Mouse (Mus musculus): ENCODE data around the gene Aco2.

The Aco2 gene

GRCm38 (mm10) chr15:81920546-81921217 lies 48.6 kb downstream of the Aco2 start:
- DNase-seq (ENCODE audit: low spot score) = no peak

GRCm38 (mm10) chr15:81921255-81921654 lies 49.1 kb downstream of the Aco2 start:
- DNase-seq (ENCODE audit: low spot score) = no peak

GRCm38 (mm10) chr15:81924933-81925332 lies 52.8 kb downstream of the Aco2 start:
- DNase-seq (ENCODE audit: low spot score) = peak; percentile 73

GRCm38 (mm10) chr15:81925760-81926445 lies 53.8 kb downstream of the Aco2 start, which contains the start of gene Polr3h:
TSS of gene Polr3h (minus strand) at chr15:81926240.
- DNase-seq (ENCODE audit: low spot score) = peak; percentile 100

- no peak for DNase-seq (ENCODE audit: low spot score)
Measured at GRCm38 (mm10) chr15:81926446-81926822, 54.3 kb downstream of the Aco2 start.

- DNase-seq (ENCODE audit: low spot score) = no peak
Measured at GRCm38 (mm10) chr15:81927741-81928140, 55.6 kb downstream of the Aco2 start.

- no peak for DNase-seq (ENCODE audit: low spot score)
Measured at GRCm38 (mm10) chr15:81928277-81928676, 56.2 kb downstream of the Aco2 start.

- DNase-seq (ENCODE audit: low spot score) = no peak
Measured at GRCm38 (mm10) chr15:81932951-81933470, 60.9 kb downstream of the Aco2 start.

GRCm38 (mm10) chr15:81933986-81934385 lies 61.9 kb downstream of the Aco2 start:
- DNase-seq (ENCODE audit: low spot score) = no peak

GRCm38 (mm10) chr15:81935869-81936637 lies 63.9 kb downstream of the Aco2 start:
- no peak for DNase-seq (ENCODE audit: low spot score)

GRCm38 (mm10) chr15:81936679-81937078 lies 64.6 kb downstream of the Aco2 start, which contains the start of gene Csdc2:
TSS of gene Csdc2 (plus strand) at chr15:81936759.
- no peak for DNase-seq (ENCODE audit: low spot score)

- no peak for DNase-seq (ENCODE audit: low spot score)
Measured at GRCm38 (mm10) chr15:81937098-81937972, 65.2 kb downstream of the Aco2 start.

GRCm38 (mm10) chr15:81938246-81938645 lies 66.1 kb downstream of the Aco2 start:
- DNase-seq (ENCODE audit: low spot score) = no peak

GRCm38 (mm10) chr15:81939157-81939715 lies 67.1 kb downstream of the Aco2 start:
- no peak for DNase-seq (ENCODE audit: low spot score)

GRCm38 (mm10) chr15:81939774-81940173 lies 67.7 kb downstream of the Aco2 start:
- DNase-seq (ENCODE audit: low spot score) = no peak

GRCm38 (mm10) chr15:81940219-81940618 lies 68.1 kb downstream of the Aco2 start:
- no peak for DNase-seq (ENCODE audit: low spot score)

GRCm38 (mm10) chr15:81941010-81941409 lies 68.9 kb downstream of the Aco2 start:
- DNase-seq (ENCODE audit: low spot score) = no peak

- no peak for DNase-seq (ENCODE audit: low spot score)
Measured at GRCm38 (mm10) chr15:81943176-81943749, 71.2 kb downstream of the Aco2 start.

GRCm38 (mm10) chr15:81949076-81949475 lies 77.0 kb downstream of the Aco2 start:
- DNase-seq (ENCODE audit: low spot score) = no peak

GRCm38 (mm10) chr15:81949476-81950131 lies 77.5 kb downstream of the Aco2 start:
- DNase-seq (ENCODE audit: low spot score) = no peak
